Mouse (Mus musculus) lung, embryonic 14.5 days (tissue): Measurements from ENCODE around the gene Dlg5. TPM values are rescaled to one million over a fixed set of nuclear protein-coding genes. Genes with fewer than 3 reads are reported as not detected.
A peak's percentile ranks its signal among the peaks of the same experiment; 100 is the strongest.

Experiments used
- ATAC-seq: fragments of 200-750 bp; cut with Nextera tagmentation; 2 replicates; pipeline ENCODE4 v1.8.0; 2017; ENCODE audit warnings: mild to moderate bottlenecking, moderate TSS enrichment, moderate library complexity; ENCODE audit not compliant: insufficient read depth
- DNase-seq: peaks from one replicate; pipeline ENCODE4 v3.0.0-alpha.2; 2015
- H3K27ac ChIP-seq: fragments of 300-500 bp; sonication (generic); 2 replicates; pipeline ENCODE4 v1.5.1; 2014; ENCODE audit warnings: low read depth, mild to moderate bottlenecking, moderate library complexity
- H3K27me3 ChIP-seq: fragments of 300-500 bp; sonication (generic); 2 replicates; pipeline ENCODE4 v1.6.1; 2014; ENCODE audit warnings: low read length, control low read depth; ENCODE audit not compliant: insufficient read depth
- H3K36me3 ChIP-seq: fragments of 300-500 bp; sonication (generic); 2 replicates; pipeline ENCODE4 v1.6.1; 2014; ENCODE audit warnings: control low read depth; ENCODE audit not compliant: insufficient read depth
- H3K4me1 ChIP-seq: fragments of 300-500 bp; sonication (generic); 2 replicates; pipeline ENCODE4 v1.6.1; 2014; ENCODE audit warnings: antibody characterized with exemption, control low read depth; ENCODE audit not compliant: insufficient read depth
- H3K4me2 ChIP-seq: fragments of 300-500 bp; sonication (generic); 2 replicates; pipeline ENCODE4 v1.6.1; 2014; ENCODE audit warnings: mild to moderate bottlenecking
- H3K4me3 ChIP-seq: fragments of 300-500 bp; sonication (generic); 2 replicates; pipeline ENCODE4 v1.5.1; 2014; ENCODE audit warnings: low read depth, low read length
- H3K9ac ChIP-seq: fragments of 300-500 bp; sonication (generic); 2 replicates; pipeline ENCODE4 v1.6.1; 2014
- H3K9me3 ChIP-seq: fragments of 300-500 bp; sonication (generic); 2 replicates; pipeline ENCODE4 v1.6.1; 2016; ENCODE audit warnings: low read depth, low read length, control low read depth
- CTCF ChIP-seq: IDR thresholded peaks from 2 replicates; pipeline ENCODE4 v1.5.1; 2016; ENCODE audit warnings: antibody characterized with exemption, low read depth
- WGBS: fragments of 180-500 bp; shearing (Covaris S2); extraction: QIAGEN DNeasy Blood & Tissue Kit; methylation state at CpG from one replicate; pipeline ENCODE4 v1.1.7; 2014; 5-methylcytosine and 5-hydroxymethylcytosine counted together
- polyA plus RNA-seq: library from polyadenylated mRNA; unstranded; fragments of >200 nt; fragmentation: Nextera tagmentation; extraction: Ambion mirVana; gene quantifications from 2 replicates; pipeline ENCODE4 v1.2.1, GENCODE M21; 2014

The Dlg5 gene
- 25.8 and 28.9 TPM in 2 replicates for polyA plus RNA-seq

DNA sequence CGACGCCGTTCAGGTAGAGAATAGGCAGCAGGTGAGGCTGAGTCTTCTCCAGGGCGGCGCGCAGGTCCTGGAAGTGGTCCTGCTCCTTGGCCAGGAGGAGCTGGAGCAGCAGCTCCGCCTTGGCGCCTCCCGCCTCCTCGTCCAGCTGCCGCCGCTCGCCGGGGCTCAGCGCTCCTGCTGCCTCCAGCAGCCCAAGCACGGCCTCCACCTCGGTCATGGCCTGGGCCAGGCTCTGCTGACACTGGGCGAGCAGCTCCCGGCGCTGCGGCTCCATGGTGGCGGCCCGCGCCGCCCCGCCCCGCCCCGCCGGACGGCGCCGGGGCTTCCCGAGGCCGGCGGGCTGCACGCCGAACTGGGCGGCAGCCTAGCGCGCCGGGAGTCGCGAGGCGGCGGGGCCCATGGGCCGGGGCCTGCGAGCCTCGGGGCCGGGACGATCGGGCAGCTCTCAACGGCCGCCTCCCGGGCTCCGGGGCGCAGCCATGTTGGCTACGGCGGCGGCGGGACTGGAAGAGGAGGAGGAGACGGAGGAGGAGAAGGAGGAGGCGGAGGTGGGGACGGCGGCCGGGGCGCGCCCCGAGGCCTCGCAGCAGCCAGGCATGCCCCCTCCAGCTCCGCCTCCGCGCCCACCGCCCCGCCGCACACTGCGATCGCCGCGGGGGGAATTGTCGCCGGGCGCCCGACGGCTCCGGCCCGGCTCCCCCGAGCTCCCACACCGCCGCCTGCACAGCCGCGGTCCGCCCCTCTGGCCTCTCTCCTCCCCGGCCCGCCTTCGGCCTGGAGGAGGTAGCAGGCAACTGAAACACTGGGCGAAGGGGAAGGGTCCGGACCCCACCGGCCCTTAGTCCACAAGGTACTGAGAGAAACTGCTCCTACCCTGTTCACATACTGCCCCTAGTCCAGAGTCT, at the start of gene Dlg5:
Dlg5 (minus strand) TSS at position 744 of the 905 bp plus-strand sequence.
- H3K4me3 ChIP-seq = peak within 1 kb of the TSS; percentile 73
- under 1% methylated on average over 72 of the region's 98 CpGs for WGBS
- TF ChIP-seq CTCF = 0 out of 2 replicates have a peak, but pooled peaks have one; percentile 12
- peak within 1 kb of the TSS; percentile 96 for H3K27ac ChIP-seq
- peak within 1 kb of the TSS; percentile 92 for H3K4me2 ChIP-seq
- DNase-seq (peak; percentile 75), ATAC-seq (peak; percentile 89)
- H3K27me3 ChIP-seq = no peaks in the 10 kb centered on the region
- H3K9me3 ChIP-seq = no peaks in the 10 kb centered on the region
- H3K4me1 ChIP-seq = peaks cover 8% of the 10 kb centered on the region; the same call in 1 of the 2 replicates
- peaks cover 9% of the 10 kb centered on the region; the same call in 1 of the 2 replicates for H3K36me3 ChIP-seq
- H3K9ac ChIP-seq = peak within 1 kb of the TSS; percentile 94

DNA sequence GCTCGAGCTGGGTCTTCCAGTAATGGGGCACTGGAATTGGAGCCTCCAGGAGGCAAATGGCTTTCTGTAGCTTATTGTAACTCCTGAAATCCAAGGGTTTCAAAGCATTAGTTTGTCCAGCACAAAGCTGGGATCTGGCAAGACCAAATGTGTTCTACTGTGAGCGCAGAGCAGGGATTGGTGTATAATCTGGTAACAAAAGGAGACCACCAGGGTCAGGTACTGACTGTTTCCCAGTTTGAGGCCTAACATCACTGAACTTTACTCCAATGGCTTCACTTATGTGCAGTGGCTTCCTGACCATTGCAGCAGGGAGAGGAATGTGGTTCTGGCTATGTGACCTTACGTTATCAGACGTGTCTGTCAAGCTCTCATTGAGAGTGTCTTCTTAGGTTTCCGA, 47.9 kb upstream of the Dlg5 start:
- Histone ChIP-seq H3K9ac (no peak overlapping the region), H3K4me3 (no peak overlapping the region), H3K27me3 (no peaks in the 10 kb centered on the region), H3K9me3 (no peaks in the 10 kb centered on the region), H3K4me2 (no peak overlapping the region), H3K36me3 (no peaks in the 10 kb centered on the region), H3K27ac (no peak overlapping the region), H3K4me1 (no peaks in the 10 kb centered on the region)
- no peak for TF ChIP-seq CTCF
- 53% methylated on average over 5 of the region's 5 CpGs for WGBS
- DNase-seq (no peak), ATAC-seq (no peak)

GRCm38 (mm10) chr14:24292914-24293313, 47.2 kb upstream of the Dlg5 start, which contains the start of gene E330034G19Rik:
TSS of gene E330034G19Rik (plus strand) at chr14:24293214.
- H3K36me3 ChIP-seq = no peaks in the 10 kb centered on the region
- H3K4me2 ChIP-seq = no peak within 1 kb of the TSS
- H3K27ac ChIP-seq = no peak within 1 kb of the TSS
- H3K4me1 ChIP-seq = no peaks in the 10 kb centered on the region
- DNase-seq (no peak), ATAC-seq (no peak)
- no peak within 1 kb of the TSS for H3K9ac ChIP-seq
- no peak for TF ChIP-seq CTCF
- H3K4me3 ChIP-seq = no peak within 1 kb of the TSS
- H3K27me3 ChIP-seq = no peaks in the 10 kb centered on the region
- H3K9me3 ChIP-seq = no peaks in the 10 kb centered on the region
- 40% methylated on average over 3 of the region's 3 CpGs for WGBS

GRCm38 (mm10) chr14:24290726-24291125, 45.0 kb upstream of the Dlg5 start:
- ATAC-seq = no peak
- Histone ChIP-seq H3K9me3 (no peaks in the 10 kb centered on the region), H3K9ac (no peak overlapping the region), H3K27ac (no peak overlapping the region), H3K4me3 (no peak overlapping the region), H3K27me3 (no peaks in the 10 kb centered on the region), H3K4me1 (no peaks in the 10 kb centered on the region), H3K36me3 (no peaks in the 10 kb centered on the region), H3K4me2 (no peak overlapping the region)
- no peak for DNase-seq
- TF ChIP-seq CTCF = no peak

DNA sequence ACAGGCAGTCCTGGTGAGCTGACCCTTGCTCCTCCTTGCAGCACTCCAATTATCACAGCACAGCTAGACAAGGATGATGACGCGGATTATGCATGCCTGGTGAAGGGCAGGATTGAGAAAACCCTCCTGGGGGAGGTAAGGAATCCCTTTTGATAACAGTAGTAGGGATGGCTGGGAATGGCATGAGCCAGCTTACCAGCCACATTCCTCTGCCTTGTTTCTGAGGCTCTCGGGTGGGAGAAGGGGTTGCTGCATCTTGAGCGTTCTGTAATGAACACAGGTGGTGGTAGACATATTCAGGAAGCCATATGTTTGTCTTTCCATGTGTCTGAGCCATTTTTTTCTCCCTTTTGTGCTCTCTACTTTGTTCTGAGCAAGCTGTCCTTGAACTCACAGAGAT, 40.4 kb upstream of the Dlg5 start:
- no peaks in the 10 kb centered on the region for H3K27me3 ChIP-seq
- TF ChIP-seq CTCF = no peak
- H3K9ac ChIP-seq = no peak overlapping the region
- ATAC-seq (no peak), DNase-seq (no peak)
- H3K36me3 ChIP-seq = no peaks in the 10 kb centered on the region
- H3K4me1 ChIP-seq = no peaks in the 10 kb centered on the region
- H3K9me3 ChIP-seq = no peaks in the 10 kb centered on the region
- H3K4me2 ChIP-seq = no peak overlapping the region
- H3K27ac ChIP-seq = no peak overlapping the region
- 39% methylated on average over 4 of the region's 4 CpGs for WGBS
- H3K4me3 ChIP-seq = no peak overlapping the region

DNA sequence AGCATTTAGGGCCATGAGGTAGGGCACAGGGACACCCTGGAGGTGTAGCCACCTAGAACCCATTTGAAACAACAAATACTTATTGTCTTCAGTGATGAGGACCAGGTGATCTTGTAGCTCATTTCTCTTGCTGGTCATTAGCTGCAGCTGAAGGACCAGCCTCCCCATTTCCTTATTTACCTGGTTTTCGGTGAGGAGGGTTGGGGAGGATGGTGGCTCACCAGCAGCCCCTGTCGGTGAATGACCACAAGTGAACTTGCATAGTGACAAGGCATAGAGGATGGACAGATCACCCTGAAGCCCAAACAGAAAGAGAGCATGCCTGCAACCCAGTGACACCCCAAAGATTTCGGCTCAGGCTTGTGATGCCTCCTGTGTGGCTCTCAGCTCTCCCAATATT, 36.6 kb upstream of the Dlg5 start:
- Histone ChIP-seq H3K9ac (no peak overlapping the region), H3K9me3 (no peaks in the 10 kb centered on the region), H3K36me3 (no peaks in the 10 kb centered on the region), H3K4me3 (no peak overlapping the region), H3K27ac (no peak overlapping the region), H3K27me3 (no peaks in the 10 kb centered on the region), H3K4me1 (no peaks in the 10 kb centered on the region), H3K4me2 (no peak overlapping the region)
- DNase-seq = no peak
- no peak for TF ChIP-seq CTCF
- WGBS = 63% methylated on average over 3 of the region's 3 CpGs
- ATAC-seq = no peak

DNA sequence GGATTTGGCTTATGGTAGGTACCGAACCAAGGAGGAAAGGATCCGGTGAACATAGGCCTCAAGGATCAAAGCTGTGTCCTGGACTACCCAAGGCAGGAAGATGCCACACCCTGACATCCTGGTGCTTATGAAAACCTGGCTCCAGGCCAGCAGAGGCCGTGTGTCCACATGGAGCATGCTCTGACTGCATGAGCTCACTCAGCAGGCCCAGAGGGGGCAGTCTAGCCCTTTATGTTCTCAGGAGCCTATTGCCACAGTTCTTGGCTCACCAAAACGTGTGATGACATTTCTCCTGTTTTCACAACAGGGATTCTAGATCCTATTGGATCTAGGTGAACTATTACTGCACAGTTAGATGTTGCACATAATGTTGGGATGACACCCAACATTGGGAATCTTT, 35.6 kb upstream of the Dlg5 start:
- Histone ChIP-seq H3K27me3 (no peaks in the 10 kb centered on the region), H3K27ac (no peak overlapping the region), H3K4me2 (no peak overlapping the region), H3K36me3 (no peaks in the 10 kb centered on the region), H3K4me1 (no peaks in the 10 kb centered on the region), H3K4me3 (no peak overlapping the region), H3K9ac (no peak overlapping the region), H3K9me3 (no peaks in the 10 kb centered on the region)
- ATAC-seq (no peak), DNase-seq (peak; percentile 32)
- 0 out of 2 replicates have a peak, but pooled peaks have one; percentile 8 for TF ChIP-seq CTCF
- WGBS = 54% methylated on average over 4 of the region's 4 CpGs
